In genomic region chr11:94150519-94151470, GRCm38 (mm10) we compare ENCODE assay signal across 10 mouse cellular contexts.
DNase-seq lines count a peak whose midpoint lies in the region; ATAC-seq and TF ChIP-seq lines count a peak whose summit lies in the region.
"Had no signal": no experiment of that assay in that cellular context is flagged by ENCODE, and none has a peak within 500 bp of the region (broad histone marks: within the 10 kb centered on the region; RNA-seq: fewer than 3 reads in every experiment).

No protein-coding gene starts in this region.

- H3K36me3 ChIP-seq in heart, embryonic 11.5 days (ENCODE audit: control insufficient read depth, insufficient read depth, low read length), result no peaks in the 10 kb centered on the region
- no peaks in the 10 kb centered on the region for H3K36me3 ChIP-seq in lung, embryonic 14.5 days (ENCODE audit: insufficient read depth)
- H3K36me3 ChIP-seq in embryonic facial prominence, embryonic 13.5 days, result no peaks in the 10 kb centered on the region
- H3K36me3 ChIP-seq in midbrain, postnatal 0 days (ENCODE audit: insufficient read depth, low read length), result no peaks in the 10 kb centered on the region

- H3K27me3 ChIP-seq in heart, embryonic 11.5 days (ENCODE audit: control insufficient read depth, insufficient read depth, low read length), result peaks cover 5% of the 10 kb centered on the region; the same call in 1 of the 2 replicates
- H3K27me3 ChIP-seq in lung, embryonic 14.5 days (ENCODE audit: insufficient read depth, low read length), result peaks cover 12% of the 10 kb centered on the region; the same call in 1 of the 2 replicates
- peaks cover 15% of the 10 kb centered on the region for H3K27me3 ChIP-seq in embryonic facial prominence, embryonic 13.5 days
- no peaks in the 10 kb centered on the region for H3K27me3 ChIP-seq in midbrain, postnatal 0 days (ENCODE audit: insufficient read depth, low read length)

- no peak for DNase-seq in heart, adult 18-20 months
- no peak for DNase-seq in lung, embryonic 14.5 days
- DNase-seq in lung, postnatal 25 days (ENCODE audit: low spot score), result no peak
- no peak for DNase-seq in midbrain, postnatal 0 days (ENCODE audit: low spot score)
- DNase-seq in layer of hippocampus, adult 11-12 months (ENCODE audit: low spot score), result no peak
- no peak for DNase-seq in spleen, postnatal 36 days (ENCODE audit: low spot score in 2 of 2)
- DNase-seq: layer of hippocampus, postnatal 36 days had no signal

- H3K4me3 ChIP-seq in heart, embryonic 11.5 days (ENCODE audit: low read depth, low read length), result no peak overlapping the region
- no peak overlapping the region for H3K4me3 ChIP-seq in lung, embryonic 14.5 days (ENCODE audit: low read depth, low read length)
- no peak overlapping the region for H3K4me3 ChIP-seq in embryonic facial prominence, embryonic 13.5 days
- H3K4me3 ChIP-seq in midbrain, postnatal 0 days (ENCODE audit: low read depth, low read length), result no peak overlapping the region

- no peak overlapping the region for H3K9ac ChIP-seq in heart, embryonic 11.5 days (ENCODE audit: low read depth, low read length)
- no peak overlapping the region for H3K9ac ChIP-seq in lung, embryonic 14.5 days
- no peak overlapping the region for H3K9ac ChIP-seq in embryonic facial prominence, embryonic 13.5 days
- H3K9ac ChIP-seq in midbrain, postnatal 0 days (replicated peaks; ENCODE audit: low read length, poor library complexity, severe bottlenecking), result no peak overlapping the region

- peak overlapping the region; percentile 18; the same call in 1 of the 2 replicates for H3K4me2 ChIP-seq in heart, embryonic 11.5 days
- no peak overlapping the region for H3K4me2 ChIP-seq in lung, embryonic 14.5 days
- H3K4me2 ChIP-seq in embryonic facial prominence, embryonic 13.5 days, result no peak overlapping the region
- H3K4me2 ChIP-seq in midbrain, postnatal 0 days (ENCODE audit: low read depth, low read length, poor library complexity, severe bottlenecking), result no peak overlapping the region

- WGBS in heart, embryonic 11.5 days (ENCODE audit: insufficient replicate concordance), result 26% methylated on average over 25 of the region's 25 CpGs
- WGBS in lung, embryonic 14.5 days, result 40% methylated on average over 25 of the region's 25 CpGs
- 29% methylated on average over 25 of the region's 25 CpGs for WGBS in embryonic facial prominence, embryonic 13.5 days
- 39% methylated on average over 25 of the region's 25 CpGs for WGBS in midbrain, postnatal 0 days

- H3K27ac ChIP-seq in heart, embryonic 11.5 days (ENCODE audit: low read depth, low read length), result no peak overlapping the region
- no peak overlapping the region for H3K27ac ChIP-seq in lung, embryonic 14.5 days (ENCODE audit: low read depth)
- H3K27ac ChIP-seq in embryonic facial prominence, embryonic 13.5 days, result no peak overlapping the region
- H3K27ac ChIP-seq in midbrain, postnatal 0 days (ENCODE audit: low read depth, low read length), result 0 out of 2 replicates have a peak overlapping the region, but pooled peaks have one; percentile 94
- H3K27ac ChIP-seq: macrophage had no signal

- TF ChIP-seq CTCF in lung, embryonic 14.5 days (IDR thresholded peaks at IDR 0.05; ENCODE audit: low read depth), result no peak
- no peak for TF ChIP-seq CTCF in midbrain, postnatal 0 days (IDR thresholded peaks at IDR 0.05)

- no peaks in the 10 kb centered on the region for H3K9me3 ChIP-seq in heart, embryonic 11.5 days (replicated peaks; ENCODE audit: control insufficient read depth, low read length)
- no peaks in the 10 kb centered on the region for H3K9me3 ChIP-seq in lung, embryonic 14.5 days (ENCODE audit: low read depth, low read length)
- no peaks in the 10 kb centered on the region for H3K9me3 ChIP-seq in embryonic facial prominence, embryonic 13.5 days
- H3K9me3 ChIP-seq in midbrain, postnatal 0 days (ENCODE audit: low read length), result no peaks in the 10 kb centered on the region

- ATAC-seq in heart, embryonic 11.5 days (replicated peaks; ENCODE audit: insufficient number of reproducible peaks, low FRiP score, low TSS enrichment), result no peak
- 0 out of 2 replicates have a peak, but pooled peaks have one; percentile 17 for ATAC-seq in lung, embryonic 14.5 days (ENCODE audit: insufficient read depth)
- 0 out of 2 replicates have a peak, but pooled peaks have one; percentile 13 for ATAC-seq in embryonic facial prominence, embryonic 13.5 days (ENCODE audit: insufficient number of reproducible peaks, insufficient read depth, low FRiP score, low TSS enrichment, low read depth)
- no peak for ATAC-seq in midbrain, postnatal 0 days (ENCODE audit: low FRiP score)

- peaks cover 4% of the 10 kb centered on the region; the same call in 1 of the 2 replicates for H3K4me1 ChIP-seq in heart, embryonic 11.5 days (ENCODE audit: control insufficient read depth, insufficient read depth, low read length)
- H3K4me1 ChIP-seq in lung, embryonic 14.5 days (ENCODE audit: insufficient read depth), result no peaks in the 10 kb centered on the region; the same call in 1 of the 2 replicates
- H3K4me1 ChIP-seq in embryonic facial prominence, embryonic 13.5 days, result peaks cover 14% of the 10 kb centered on the region
- H3K4me1 ChIP-seq in midbrain, postnatal 0 days (ENCODE audit: insufficient read depth, low read length), result peaks cover 5% of the 10 kb centered on the region; the same call in 1 of the 2 replicates

Comparison
In these comparisons a context has a peak if more than half of its experiments do, and no peak if none do; other contexts are left out.
1. ATAC-seq: peak in lung, embryonic 14.5 days (single experiment) and embryonic facial prominence, embryonic 13.5 days (single experiment); none in heart, embryonic 11.5 days (single experiment) and midbrain, postnatal 0 days (single experiment).